Mouse (Mus musculus) cerebellum, adult 11-12 months (tissue): ENCODE data around the gene Trim45.
A peak's percentile ranks its signal among the peaks of the same experiment; 100 is the strongest.

ENCODE experiments used
- DNase-seq: peaks from one replicate; pipeline ENCODE4 v3.0.0; 2022

Trim45 gene

GRCm38 (mm10) chr3:100932077-100932944, 10.3 kb downstream of the Trim45 start:
- DNase-seq: no peak

- no peak for DNase-seq
Measured at GRCm38 (mm10) chr3:100935521-100935920, 13.5 kb downstream of the Trim45 start.

GRCm38 (mm10) chr3:100936201-100936600, 14.2 kb downstream of the Trim45 start:
- no peak for DNase-seq

DNA sequence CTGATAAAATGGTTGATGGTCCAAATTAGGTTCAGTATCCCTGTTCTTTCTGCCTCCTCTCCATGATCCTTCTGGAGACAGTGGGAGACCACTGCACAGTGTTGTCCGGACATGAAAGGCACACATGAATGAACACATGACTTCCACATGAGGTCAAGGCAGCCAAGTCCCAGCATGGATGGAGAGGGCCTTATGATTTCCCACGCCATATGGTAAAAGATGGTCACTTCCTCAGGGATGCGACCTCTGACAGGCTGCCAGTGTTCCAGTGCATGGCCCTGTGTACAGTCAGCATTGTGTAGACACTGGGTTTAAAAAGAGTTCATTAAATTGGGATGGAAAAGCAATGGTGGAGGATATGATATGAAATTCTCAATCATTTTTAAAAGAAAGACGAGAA, 16.2 kb downstream of the Trim45 start:
- DNase-seq: no peak

GRCm38 (mm10) chr3:100940496-100941037, 18.6 kb downstream of the Trim45 start:
- DNase-seq: no peak

GRCm38 (mm10) chr3:100947286-100947685, 25.3 kb downstream of the Trim45 start:
- DNase-seq: no peak

DNA sequence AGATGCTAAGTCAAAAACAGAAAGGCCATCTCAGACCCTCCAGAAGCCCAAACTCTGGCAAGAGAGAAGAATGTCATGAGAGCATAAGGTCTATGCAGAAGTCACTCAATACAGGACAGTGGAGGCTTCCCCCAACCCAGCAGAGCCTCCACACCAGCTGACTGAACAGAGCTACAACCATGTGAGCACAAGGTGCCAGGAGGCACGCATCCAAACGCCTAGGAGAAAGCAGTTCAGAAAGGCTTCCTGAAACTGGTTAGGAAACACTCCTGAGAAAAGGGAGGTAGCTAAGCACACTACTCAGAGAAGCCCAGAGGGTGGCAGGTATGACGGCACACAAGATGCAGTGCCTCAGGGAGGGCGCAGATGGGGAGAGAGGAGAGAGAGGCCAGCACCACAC, 29.5 kb downstream of the Trim45 start:
- no peak for DNase-seq

DNA sequence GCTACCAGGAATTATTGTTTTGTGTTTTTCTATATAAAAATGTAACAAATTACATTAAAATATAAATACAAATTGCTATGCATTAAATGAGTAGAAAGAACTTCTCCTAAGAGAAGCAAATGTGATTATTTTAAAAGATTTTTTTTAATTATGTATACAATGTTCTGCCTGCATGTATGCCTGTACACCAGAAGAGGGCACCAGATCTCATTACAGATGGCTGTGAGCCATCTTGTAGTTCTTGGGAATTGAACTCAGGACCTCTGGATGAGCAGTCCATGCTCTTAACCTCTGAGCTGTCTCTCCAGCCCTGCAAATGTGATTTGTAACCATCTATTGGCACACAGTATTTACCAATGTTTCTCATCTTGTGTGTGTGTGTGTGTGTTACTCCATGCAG, 32.6 kb downstream of the Trim45 start:
- DNase-seq: no peak

GRCm38 (mm10) chr3:100961007-100961406, 39.0 kb downstream of the Trim45 start:
- DNase-seq: no peak

DNA sequence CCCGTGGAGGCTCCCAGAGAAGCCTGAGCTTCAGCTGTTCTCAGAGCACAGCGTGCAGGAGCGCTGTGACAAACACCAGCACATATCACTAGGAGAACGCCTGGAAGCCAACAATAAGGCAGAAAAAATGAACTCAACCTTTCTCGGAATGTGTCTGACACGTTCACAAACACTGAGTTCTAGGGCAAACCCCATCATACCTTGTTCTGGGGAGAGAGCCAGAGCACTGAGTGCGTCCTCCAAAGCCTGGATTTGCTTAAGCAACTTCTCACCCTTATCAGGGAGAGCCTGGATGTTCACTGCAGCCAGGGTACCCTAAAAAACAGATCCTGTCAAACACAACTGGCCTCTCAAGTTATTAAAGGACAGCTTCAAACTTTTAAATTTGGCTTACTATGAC, 39.5 kb downstream of the Trim45 start:
- DNase-seq: no peak

DNA sequence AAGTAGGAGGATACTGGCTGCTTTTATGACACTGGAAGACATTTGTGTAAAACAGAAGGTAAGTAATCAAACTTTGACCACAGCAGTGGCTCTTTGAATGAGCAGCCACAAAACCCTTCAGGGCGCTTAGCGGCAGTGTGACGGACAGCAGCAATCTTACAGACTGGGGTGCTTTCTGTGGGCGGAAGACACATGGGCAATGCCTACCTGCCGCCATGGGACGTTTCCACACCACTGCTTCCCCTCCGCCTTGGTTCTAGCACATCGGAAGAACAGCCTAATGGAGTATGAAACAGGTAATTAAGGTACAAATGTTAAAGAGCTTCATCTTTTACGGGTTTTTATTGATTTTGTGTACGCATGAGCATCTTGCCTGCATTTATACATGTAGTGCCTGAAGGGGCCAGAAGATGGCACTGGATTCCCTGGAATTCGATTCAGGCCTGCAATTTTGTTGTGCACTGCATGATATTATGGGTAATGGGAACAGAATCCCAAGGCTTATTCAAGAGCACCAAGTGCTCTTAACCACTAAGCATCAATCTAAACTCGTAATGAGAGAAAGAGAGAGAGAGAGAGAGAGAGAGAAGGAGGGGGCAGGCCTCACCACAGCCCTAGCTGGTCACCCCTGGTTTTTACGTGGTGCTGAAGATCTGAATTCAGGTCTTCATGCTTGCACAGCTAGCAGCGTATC, 42.0 kb downstream of the Trim45 start:
- DNase-seq: no peak

GRCm38 (mm10) chr3:100969176-100969917, 47.3 kb downstream of the Trim45 start, which contains the start of gene Ttf2:
TSS of gene Ttf2 (minus strand) at chr3:100969663.
- DNase-seq: peak; percentile 84

DNA sequence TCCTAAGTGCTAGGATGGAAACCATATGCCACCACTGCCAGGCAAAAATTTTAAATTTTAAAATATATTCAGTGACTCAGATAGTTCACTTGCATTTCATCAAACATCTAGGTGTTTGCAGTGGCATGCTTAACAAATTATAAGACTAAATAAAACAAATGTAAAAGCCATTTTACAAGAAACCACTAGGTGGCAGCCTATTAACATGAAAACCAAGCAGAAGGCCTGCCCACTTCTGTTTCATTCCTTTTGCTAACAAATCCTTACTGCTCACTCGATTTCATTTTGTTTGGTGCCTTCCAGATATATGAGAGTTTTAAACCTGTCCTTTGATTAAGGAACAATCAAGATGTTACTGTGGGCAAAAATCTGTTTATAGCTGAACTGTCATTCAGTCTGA, 51.9 kb downstream of the Trim45 start:
- no peak for DNase-seq

GRCm38 (mm10) chr3:100979290-100979689, 57.3 kb downstream of the Trim45 start:
- no peak for DNase-seq
